Mouse (Mus musculus): Measurements from ENCODE around the gene Ephb4.
A peak's percentile ranks its signal among the peaks of the same experiment; 100 is the strongest.

Gene Ephb4

DNA sequence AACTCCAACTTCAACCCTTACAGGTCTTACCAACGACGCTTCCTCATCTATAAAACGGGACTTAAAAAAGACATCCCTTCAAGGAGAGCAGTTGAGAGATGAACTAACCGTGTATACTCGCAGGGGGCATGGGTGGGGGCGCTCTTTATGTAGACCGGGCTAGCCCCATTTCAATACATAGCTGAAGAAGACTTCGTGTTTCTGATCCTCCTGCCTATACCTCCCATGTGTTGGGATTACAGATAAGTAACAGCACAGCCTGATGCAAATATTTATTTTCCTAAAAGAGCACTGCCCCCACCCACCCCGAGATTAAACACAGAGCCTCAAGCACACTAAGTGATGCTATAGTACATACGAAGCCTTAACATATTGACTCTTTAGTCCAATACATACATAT lies 15.6 kb upstream of the Ephb4 start:
- no peak for DNase-seq (ENCODE audit: low read depth, low spot score)

DNA sequence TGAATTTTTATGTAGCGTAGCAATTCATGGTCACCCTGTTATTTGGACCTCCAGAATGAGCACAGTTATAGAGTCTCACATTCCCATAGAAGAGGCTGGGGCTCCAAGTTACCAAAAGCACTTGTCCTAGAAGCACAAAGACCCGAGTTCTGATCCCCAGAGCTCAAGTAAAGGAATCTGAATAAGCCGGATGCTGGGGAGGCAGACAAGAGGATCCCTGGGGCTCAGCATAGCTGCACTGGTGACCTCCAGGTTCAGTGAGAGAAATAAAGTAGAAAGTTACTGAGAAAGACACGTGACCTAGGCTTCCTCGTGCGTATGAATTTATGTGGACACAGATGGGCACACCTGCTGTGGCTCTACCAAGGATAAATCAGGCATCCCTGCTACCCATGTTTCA lies 14.8 kb upstream of the Ephb4 start:
- no peak for DNase-seq (ENCODE audit: low read depth, low spot score)

DNA sequence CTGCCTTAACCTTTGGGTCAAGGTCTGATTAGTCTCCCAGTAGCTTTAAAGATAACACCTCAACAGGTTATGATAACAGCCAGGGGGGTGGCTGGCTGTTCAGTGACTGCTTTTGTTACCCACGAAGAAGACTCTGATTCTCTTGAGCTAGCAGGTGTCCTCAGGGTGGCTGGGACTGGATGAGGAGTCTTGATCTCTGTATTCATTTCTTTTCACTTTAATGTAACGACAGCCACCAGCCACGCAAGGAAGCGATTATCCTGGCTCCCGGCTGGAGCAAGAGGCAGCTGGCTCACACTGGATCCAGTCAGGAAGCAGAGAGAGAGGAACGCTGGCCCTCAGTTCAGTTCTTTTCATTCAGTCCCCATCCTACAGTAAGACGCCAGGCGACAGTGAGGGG lies 12.7 kb upstream of the Ephb4 start:
- no peak for DNase-seq (ENCODE audit: low read depth, low spot score)

DNA sequence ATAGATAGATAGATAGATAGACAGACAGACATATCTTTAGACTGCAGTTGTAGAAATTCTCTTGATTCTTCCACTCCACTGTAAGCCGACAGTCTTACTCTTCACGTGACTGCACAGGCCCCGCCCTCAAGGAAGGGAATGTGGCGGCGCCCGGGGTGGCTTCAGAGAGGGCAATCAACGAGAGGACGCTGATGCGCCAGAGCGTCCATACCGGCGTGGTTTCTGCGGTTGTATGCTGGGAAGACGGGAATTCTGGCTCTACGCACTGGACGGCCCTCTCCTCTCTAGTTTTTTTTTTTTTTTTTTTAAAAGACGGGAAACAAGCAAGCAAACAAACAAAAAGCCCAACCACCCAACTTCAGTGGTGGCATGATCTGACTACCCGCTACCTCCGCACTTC lies 11.7 kb upstream of the Ephb4 start:
- peak; percentile 86 for DNase-seq (ENCODE audit: low read depth, low spot score)

DNA sequence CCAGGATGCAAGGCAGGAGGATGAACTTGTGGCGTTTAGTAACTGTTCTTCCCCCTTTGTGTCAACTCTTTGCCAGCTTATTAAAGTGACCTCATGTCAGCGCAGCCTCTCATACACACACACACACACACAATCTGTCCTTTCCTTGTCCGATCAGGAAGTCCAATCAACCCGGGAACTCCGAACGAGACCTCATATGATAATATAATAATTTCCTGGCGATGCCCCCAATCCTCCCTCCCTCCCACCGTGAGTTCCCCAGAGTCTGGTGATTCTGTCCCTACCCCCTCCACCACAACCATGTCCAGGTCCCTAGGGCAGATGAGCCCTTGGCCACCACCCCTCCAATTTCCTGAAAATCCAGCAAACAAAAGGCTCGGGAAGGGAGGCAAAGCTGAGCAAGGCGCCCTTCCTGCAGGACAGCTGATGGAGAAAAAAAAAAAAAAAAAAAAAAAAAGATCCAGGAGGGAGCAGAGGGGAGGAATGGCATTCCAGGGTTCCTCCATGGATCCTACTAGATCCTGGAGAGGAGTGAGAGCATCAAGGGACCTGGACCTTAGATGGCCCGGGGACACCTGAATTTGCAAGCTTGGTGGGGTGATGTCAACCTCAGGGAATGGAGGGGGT lies 11.1 kb upstream of the Ephb4 start:
- DNase-seq (ENCODE audit: low read depth, low spot score) = peak; percentile 41

DNA sequence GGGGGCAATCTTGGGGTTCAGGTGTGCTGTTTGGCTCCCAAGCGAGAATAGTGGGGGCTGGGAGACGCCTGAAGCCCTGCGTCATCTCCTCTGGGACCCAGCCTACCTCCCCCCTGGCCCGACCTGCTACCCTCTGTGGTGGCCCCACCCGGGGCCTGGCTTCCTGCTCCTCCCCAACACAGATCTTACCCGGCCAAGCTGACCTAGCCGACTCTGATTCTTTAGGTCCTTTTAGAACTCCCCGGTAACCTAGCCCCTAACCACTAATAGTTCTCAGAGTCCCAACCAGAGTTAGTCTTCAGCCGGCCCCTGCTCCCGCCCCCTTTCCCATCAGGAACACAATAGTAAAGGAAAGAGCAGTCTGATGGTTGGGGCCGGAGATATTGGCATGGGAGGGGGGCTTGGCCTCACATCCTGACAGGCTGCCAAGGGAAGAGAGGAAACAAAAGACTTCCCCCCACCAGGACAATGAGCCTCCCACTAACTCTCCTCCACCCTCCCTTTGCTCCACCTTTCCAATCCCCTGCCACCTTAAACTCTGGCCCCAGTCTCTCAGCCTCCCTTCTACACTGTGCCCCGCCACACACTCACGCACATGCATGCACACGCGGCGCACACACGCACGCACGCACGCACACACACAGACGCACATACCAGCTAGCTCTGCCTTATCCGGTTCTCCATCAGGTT lies 10.5 kb upstream of the Ephb4 start:
- no peak for DNase-seq (ENCODE audit: low read depth, low spot score)

DNA sequence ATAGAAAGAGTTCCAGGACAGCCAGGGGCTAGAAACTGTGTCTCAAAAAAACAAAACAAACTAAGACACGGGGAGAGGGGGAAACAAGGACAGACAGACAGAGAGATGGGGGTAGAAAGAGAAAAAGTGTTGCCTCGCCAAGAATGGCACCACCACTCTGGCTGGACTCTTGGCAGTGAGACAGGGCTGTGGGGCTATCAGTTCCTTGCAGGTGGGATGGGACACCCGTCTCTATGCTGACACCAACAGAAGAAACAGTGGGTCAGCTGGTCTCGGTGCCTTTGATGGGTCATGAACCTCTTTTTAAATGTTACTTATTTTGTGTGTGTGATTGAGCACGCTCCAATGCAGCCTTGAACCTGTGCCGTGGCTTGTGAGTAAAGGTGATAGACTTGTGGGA lies 9.7 kb upstream of the Ephb4 start:
- DNase-seq (ENCODE audit: low read depth, low spot score) = no peak

DNA sequence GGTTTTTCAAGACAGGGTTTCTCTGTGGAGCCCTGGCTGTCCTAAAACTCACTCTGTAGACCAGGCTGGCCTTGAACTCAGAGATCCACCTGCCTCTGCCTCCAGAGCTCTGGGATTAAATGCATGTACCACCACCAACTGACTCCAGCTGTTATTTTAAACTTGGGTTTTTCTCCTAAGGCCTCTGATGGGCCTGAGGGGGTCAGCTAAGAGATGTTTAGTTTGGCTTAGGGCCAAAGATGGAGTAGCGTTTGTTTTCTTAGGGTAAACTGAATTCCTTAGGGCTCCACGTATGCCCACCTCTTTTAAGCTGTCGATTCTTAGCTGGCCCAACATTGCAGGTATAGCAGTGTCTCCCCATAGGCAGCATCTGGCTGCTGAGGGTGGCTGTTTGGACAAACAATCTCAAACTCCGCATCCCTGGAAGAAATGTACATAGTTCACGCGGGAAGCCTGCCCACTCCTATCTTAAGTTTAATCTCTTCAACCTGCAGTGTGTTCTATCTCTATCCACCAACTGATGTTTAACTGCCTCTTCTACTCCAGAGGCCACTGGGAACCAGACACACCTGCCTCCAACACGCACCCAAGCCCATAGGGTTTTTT lies 7.4 kb upstream of the Ephb4 start:
- DNase-seq (ENCODE audit: low read depth, low spot score) = no peak

DNA sequence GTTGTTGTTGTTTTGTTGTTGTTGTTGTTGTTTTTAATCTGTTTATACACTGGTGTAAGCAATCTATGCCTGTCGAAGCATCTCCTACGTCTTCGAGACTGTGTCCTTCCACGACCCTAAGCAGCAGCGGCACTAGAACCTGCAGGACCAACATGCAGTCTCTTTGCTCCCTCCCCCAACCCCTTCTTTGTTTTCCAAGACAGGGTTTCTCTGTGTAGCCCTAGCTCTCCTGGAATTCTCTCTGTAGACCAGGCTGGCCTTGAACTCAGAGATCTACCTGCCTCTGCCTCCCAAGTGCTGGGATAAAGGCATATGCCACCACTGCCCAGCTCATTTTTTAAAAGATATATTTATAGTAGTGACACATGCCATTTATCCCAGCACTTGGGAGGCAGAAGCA lies 6.5 kb upstream of the Ephb4 start:
- no peak for DNase-seq (ENCODE audit: low read depth, low spot score)

DNA sequence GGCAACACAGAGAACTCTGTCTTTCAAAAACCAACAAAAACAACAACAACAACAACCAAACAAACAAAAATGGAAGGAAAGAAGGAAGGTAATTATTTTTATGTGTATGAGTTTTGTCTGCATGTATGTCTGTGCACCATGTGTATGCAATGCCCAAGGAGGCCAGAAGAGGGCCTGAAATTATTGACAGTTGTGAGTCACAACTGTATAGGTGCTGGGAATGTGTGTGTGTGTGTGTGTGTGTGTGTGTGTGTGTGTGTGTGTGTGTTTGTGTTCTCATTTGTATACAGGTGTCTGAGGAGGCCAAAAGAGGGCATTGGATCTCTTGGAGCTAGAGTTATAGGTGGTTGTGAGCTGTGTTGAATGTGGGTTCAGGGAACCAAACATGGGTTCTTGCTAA lies 6.0 kb upstream of the Ephb4 start:
- DNase-seq (ENCODE audit: low read depth, low spot score) = no peak

DNA sequence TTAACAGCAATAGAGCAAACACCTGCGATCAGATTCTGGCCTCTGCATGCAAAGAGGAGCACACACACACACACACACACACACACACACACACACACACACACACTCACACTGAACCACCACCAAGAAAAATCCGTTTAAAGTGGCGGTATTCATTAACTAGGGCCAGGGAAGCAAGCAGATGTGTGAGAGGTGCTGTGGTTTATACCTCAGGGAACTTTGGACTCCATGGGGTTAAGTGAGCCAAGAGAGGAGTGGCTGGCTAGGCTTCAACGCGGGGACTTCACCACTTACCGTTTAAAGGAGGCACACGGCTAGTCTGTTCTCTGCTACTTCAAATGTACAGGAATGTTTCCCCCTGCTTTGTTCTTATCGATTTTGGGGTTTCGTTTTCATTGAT lies 4.1 kb upstream of the Ephb4 start:
- DNase-seq (ENCODE audit: low read depth, low spot score) = no peak

DNA sequence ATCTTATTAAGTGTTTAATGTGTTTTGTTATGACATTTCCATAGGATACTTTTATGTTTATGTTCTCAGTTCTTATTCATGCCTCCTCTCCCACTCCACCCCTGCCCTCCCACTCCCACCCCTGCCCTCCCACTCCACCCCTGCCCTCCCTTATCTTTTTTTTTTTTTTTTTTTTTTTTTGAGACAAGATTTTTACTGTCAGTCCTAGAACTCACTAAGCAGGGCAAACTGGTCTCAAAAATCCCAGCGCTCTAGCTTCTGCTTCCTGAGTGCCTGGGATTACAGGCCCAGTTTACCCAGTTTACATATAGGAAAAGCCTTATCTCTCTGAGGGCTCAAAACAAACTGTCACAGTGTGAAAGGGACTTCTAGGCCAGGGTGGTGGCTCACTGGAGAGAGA lies 3.5 kb upstream of the Ephb4 start:
- no peak for DNase-seq (ENCODE audit: low read depth, low spot score)

DNA sequence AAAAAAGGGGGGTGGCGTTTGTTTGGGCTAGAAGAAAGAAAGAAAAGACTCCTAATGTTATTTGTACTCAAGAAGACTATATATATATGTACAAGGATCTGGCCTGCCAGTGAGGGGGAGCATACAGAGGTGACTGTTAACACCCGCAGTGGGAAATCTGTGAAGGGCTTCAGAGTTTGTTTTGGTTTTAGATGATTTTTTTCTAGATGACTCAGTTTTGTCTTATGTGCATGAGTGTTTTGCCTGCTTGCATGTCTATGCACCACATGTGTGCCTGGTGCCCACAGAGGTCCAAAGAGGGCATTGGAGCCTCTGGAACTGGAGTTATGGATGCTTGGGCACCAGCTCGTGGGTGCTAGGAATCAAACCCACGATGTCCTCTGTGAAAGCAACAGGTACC lies 2.9 kb upstream of the Ephb4 start:
- DNase-seq (ENCODE audit: low read depth, low spot score) = no peak

DNA sequence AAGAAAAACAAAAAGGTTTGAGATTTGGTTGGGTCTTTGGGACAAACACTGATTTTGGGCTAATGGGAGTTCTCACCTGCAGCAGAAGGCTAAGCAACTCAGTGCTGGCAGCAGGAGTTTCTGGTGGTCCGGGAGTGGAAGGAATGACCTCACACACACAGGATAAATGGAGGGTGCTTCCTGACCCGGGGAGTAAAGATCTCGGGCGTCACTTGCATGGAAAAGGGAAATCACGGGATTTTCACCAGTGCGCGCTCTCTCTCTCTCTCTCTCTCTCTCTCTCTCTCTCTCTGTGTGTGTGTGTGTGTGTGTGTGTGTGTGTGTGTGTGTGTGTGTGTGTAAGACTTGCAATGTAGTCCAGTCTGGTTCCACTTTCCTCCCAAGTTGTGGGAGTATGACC lies 2.1 kb upstream of the Ephb4 start:
- no peak for DNase-seq (ENCODE audit: low read depth, low spot score)

DNA sequence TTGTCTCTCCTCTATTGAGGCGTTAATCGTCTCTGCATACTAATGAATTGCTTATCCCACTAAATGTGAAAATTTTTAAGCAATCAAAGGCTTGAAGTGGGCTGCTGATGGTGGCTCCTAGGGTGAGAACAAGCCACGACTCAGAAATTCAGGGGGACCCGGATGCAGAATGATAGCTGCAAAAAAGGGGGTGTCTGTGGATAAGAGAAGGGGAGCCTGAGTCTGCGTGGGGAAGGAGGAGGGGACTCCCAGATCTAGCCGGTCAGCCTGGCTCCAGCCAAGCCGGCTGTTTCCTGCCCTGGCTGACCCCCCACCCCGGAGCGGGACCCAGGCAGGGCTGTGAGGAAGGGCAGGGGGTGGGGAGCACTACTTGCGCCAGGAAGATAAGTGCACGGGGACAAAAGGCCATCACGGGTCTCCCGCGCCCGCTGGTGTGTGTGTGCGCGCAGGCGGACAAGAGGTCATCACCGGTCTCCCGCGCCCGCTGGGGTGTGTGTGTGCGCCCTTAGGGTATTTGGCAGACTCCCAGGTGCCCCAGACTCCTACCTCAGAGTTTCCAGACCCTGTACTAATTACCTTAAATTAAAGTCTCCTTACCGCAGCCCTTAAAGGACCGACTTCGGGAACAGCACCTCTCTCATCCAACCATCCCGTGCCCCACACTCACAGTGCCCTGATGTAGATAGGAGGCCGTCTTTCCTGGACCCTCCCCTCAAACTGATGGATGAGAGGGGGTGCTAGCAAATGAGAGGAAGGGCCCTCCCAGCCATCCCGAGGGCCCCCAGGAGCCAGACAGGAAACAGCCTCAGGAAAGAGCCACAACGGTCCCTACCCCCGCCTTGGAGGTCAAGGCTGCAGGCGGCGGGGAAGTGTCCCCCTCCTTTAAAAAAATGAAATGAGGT lies 1.2 kb upstream of the Ephb4 start:
- no peak for DNase-seq (ENCODE audit: low read depth, low spot score)

DNA sequence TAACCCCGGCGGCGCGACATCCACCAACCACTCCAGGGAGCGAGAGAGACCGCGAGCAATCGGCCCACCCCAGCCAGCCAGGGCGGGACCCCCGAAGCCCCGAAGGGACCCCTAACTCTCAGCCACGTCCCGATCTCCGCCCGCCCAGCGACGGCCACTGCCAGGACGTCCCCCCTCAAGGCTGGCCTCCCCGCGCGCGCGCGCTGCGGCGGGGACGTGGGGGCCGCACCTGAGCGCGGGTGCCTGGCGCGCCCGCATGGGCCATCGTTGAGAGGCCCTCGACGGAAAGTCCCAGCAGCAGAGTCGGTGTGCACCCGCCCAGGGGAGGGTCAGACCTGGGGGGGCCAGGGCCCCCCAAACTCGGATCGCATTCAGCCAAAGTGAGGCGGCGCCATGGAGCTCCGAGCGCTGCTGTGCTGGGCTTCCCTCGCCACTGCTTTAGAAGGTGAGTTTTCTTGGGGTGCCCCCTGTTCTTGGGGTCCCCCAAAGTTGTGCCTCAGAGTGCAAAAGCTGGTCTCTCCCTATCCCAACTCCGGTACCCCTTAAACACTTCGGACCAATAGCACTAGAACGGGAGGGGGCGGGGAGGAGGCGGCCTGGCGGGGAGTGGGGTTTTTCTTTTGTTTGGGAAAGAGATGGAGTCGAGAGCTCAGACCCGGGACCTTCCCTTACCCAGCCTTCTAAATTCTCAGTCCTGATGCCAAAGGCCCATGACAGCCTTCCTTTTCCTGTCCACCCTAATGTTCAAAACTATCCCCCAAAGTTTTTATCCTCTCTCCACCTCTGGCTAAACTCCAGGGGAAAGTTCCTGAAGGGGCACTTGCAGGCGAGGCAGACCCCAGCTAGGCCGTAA lies 522 bp downstream of the Ephb4 start:
- no peak for DNase-seq (ENCODE audit: low read depth, low spot score)

DNA sequence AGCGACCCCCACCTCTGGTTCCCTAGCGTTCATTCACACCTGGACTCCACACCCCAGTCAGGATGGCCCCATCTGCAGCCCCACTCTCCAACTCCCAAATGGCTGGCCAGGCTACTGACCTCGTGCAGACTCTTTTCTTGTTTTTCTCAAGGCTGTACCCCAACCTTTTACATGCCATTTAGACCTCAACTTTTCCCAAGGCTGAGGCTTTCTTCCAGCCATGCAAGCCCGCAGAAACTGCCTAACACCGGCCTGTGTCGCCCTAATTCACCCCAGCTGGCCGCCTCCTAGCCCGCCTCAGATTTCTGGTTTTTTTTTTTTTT lies 1.1 kb downstream of the Ephb4 start:
- no peak for DNase-seq (ENCODE audit: low read depth, low spot score)

DNA sequence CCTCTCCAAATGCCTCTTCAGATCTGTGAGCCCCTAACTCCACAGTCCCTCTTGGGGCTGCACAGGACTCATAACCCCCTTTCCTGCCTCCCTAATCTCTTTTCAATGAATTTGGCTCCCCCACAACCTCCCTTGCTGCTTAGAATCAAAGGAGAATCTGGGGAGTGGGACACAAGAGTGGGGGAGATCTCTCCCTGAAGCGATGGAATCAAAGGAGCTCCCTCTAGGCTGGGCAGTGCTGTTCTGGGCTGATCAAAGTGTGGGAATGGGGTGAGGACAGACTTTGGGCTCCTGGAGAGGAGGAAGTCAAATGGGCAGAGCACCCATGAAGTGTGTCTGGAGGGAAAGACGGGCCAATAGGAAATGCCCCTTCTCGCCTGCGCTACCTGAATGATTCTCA lies 1.5 kb downstream of the Ephb4 start:
- DNase-seq (ENCODE audit: low read depth, low spot score) = no peak

DNA sequence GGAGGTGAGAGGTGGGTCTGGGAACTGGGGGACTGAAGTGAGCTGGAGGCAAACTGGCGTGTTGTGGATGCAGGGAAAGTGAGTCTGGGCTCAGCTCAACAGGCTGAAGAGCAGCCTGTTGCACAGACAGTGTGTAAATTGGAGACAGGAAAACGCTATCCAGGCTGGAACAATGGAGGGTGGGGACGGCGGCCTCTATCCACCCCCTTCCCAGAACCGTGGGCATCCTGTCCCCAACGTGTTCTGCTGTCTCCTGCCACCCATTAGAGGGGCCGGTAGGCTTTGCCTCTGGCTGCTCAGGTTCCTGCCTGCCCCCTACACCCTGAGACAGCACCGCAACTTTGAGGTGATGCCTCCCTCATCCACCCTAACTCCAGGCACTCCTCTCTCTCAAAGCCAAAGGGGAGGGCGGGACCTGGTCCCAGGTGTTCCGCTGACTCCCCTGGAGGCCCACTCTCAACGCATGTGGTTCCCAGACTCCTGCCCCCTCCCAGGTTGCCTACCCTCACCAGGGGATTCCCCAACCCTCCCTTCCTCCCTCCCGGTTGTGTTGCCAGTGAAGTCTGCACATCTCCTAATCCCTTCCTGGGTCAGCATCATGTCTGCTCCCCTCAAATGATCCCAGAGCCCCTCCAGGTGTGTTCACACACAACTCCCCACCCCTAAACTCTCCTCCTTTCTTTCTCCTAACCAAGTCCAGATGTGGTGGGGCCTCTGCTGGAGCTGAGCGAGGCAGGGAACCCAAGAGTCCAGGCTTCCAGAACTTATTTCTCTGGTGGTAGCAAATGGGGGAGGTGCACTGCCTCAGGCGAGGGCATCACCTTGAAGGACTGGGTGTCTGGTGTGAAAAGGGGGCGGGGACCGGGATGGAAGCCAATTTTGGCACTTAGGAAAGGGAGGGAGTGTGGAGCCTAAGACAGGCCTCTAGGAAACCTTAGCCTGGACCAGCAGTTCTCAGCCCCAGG lies 2.4 kb downstream of the Ephb4 start:
- no peak for DNase-seq (ENCODE audit: low read depth, low spot score)

DNA sequence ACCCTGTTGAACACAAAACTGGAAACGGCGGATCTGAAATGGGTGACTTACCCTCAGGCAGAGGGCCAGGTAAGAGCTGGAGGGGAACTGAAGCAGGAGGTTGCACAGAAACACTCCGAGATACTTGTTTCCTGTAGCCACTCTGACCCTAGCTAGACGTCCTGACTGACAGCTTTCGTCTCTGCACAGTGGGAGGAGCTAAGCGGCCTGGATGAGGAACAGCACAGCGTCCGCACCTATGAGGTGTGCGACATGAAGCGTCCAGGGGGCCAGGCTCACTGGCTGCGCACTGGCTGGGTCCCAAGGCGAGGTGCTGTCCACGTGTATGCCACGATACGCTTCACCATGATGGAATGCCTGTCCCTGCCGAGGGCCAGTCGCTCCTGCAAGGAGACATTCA lies 4.2 kb downstream of the Ephb4 start:
- no peak for DNase-seq (ENCODE audit: low read depth, low spot score)

All from mesoderm, embryonic 11.5 days (tissue).